Mouse (Mus musculus): ENCODE measurements around the gene Axin2.

Gene Axin2

DNA sequence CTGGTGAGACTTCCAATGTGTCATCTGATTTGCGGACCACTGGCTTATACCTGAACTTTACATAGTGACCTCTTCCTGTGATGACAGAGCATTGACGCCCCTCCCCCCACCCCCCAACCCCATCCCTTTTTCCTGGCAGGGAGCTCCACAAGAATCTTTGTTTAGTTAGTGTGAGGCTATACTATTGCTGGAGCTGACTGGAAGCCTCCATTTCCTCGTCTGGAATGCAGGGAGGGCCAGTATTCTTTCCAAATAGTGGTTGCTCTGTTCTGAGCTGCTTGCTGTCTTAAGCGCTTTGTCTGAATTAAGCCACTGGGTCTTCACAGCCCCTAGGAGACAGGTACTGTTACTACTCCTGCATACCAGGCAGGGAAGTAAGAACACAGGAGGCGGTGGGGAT, 53.7 kb downstream of the Axin2 start:
- DNase-seq (ENCODE audit: low spot score in 2 of 2) = no peak

DNA sequence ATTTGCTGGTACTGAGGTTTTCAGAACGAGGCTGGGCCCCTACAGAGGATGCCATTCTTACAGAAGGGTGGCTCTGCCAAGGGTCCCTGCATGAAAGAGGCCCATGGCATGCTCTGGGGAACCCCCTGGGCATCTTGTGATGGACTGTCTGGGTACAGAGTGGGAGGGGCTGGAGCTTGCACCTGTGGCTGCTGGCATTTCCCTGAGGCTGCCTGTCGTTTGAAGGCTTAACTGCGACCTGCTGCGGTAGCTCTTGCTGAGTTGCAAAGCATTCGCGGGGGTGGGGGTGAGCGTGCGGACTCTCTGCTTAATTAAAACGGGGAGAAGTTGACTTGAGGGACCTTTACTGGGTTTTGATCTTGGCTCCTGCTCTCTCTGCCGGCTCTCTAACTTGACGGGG, 55.4 kb downstream of the Axin2 start:
- no peak for DNase-seq (ENCODE audit: low spot score in 2 of 2)

DNA sequence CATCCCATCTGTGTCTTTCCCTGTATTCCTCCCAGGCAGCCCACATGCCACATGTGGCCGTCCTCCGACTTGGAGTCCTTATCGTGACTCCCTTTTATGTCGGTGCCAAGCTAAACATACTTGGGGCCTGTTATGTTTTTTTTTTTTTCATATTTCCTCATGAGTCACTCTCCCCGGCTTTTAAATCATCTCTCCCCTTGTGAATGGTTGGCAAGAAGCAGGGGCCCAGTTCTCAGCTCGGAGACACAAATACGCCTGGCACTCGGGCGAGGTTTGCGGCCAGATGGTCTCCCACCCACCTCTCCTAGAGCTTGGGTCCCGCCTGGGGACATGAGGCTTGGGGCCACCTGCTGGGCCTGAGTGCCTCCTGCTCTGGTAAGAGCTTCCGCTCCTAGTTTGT, 60.4 kb downstream of the Axin2 start:
- DNase-seq (ENCODE audit: low spot score in 2 of 2) = peak; percentile 77 to 86

DNA sequence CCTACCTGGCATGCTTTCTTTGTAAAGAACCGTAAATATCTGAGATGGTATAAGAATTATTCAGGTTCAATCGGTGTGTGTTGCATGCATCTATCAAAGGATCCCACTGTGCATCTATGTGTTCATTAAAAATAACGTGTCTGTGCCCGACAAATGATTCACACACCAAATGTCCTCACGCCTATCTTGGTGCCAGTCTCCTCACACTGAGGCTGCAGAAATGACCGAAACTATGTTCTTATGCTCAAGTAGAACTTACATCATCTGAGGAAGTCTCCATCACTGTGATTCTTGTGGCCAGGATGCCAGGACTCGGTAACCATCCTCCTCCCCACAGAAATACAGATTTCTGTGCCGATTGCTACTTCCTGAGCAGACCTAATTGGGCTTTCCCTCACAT, 60.9 kb downstream of the Axin2 start:
- no peak for DNase-seq (ENCODE audit: low spot score in 2 of 2)

DNA sequence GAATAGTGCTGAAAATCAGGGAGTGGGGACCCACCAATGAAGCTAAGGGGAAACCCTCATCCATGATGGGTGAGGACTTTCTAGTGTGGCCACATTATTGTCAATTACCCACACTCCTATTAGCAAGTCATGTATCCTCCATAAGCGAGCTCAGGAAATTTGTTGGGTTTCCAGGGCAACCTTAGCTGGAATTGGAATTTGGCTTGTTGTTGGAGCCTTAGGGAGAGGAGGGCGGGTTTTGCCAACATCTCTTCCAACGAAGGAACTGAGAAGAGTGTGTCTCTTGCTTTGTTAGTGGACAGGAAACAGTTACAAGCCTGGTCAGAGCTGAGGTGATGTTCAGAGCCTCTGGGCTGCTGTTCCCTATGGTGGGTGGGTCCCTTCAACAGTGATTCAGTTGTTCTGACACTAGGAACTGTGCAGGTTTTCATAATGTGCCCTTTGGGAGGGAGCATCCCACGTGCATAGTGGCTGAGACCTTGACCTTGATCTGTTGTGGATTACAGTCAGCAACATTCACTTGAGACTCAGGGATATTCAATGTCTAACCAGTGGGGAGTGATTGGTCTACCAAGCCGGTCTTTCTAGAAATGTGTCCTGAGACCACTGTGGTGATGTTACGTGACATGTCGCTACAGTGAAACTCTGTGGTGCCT, 63.4 kb downstream of the Axin2 start:
- peak; percentile 40 to 59 for DNase-seq (ENCODE audit: low spot score in 2 of 2)

DNA sequence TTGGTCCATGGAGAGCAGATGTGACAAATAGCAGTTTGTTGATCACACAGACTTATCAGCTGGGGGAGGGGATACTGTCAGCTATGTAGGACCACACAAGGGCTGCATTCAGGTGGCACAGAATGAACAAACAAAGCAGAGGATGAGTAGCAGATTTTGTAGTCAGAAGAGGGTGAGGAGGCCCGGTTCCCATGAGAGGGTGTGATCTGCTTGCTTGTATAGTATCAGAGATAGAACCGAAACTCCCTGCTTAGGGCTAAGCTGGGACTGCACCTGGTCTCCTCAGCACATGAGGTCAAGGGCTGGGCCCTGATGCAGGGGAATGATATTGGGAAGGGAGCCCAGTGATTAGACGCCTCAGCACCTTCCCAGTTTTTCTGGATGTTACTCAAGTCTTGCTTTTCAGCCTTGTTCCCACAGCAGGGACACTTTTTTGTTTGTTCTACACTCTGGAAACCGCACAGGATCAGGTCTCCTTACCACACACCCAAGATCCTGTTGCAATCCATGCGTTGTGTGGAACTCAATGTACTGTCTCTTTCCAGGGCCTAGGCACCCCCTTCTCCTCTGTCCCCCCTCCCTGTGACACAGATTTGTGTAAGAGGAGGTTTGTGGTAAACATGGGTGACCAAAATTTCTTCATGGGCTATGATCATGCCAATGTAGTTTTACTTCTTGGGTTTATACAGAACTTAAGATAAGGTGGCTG, 64.7 kb downstream of the Axin2 start:
- no peak for DNase-seq (ENCODE audit: low spot score in 2 of 2)

DNA sequence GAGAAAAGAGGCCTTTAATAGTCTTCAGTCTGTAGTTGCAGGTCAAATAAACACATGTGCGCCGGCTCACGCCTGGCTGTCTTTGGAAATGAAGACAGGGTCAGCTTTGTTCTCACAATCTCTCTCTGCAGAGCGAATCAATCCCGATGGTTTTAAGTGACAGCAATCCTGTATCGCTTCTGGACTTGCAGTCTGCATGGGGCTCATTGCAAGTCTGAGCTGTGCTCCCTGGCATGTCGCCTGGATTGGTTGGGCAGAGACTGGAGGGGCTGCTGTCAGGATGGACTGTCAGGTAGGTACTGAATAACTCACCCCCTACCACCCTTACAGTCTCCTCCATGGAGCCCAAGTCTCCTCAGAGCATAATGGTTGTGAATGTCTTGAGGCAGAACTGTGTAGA, 65.7 kb downstream of the Axin2 start:
- DNase-seq (ENCODE audit: low spot score in 2 of 2) = peak in 1 of 2 experiments; percentile 38

DNA sequence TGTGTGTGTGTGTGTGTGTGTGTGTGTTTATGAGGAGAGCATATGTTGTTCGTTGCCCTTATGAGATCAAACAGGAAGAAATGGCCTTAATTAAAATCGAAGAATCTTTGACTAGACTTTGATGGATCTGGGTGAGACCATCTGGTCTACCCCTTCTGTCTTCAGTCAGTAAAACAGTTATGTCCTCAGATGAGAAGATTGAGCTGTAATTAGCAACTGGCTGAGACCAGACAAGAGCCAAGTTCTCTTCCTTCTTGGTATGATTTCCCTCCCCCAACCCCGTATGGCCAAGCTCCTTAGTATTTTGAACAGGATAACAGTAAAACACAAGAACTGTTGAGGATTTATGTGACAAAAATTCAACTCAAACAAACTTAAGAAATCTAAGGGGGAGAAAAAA, 67.1 kb downstream of the Axin2 start:
- peak in 1 of 2 experiments; percentile 81 for DNase-seq (ENCODE audit: low spot score in 2 of 2)

DNA sequence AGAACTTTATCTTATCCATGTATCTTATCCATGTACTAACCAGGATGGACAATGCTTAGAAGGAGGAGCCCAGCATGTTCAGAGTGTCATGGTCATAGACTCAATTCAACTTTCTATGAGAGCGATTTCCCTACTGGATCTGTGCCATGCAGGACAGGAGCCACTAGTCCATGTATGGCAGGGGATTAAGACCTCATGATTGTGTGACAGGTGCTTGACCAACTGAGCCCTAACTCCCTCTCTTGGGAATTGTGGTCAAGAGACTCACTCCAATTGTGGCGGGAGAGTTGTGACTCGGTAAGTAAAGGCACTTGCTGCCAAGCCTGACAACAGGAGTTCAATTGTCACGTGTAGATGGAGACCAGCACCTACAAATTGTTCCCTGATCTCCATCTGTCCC, 67.6 kb downstream of the Axin2 start:
- no peak for DNase-seq (ENCODE audit: low spot score in 2 of 2)

DNA sequence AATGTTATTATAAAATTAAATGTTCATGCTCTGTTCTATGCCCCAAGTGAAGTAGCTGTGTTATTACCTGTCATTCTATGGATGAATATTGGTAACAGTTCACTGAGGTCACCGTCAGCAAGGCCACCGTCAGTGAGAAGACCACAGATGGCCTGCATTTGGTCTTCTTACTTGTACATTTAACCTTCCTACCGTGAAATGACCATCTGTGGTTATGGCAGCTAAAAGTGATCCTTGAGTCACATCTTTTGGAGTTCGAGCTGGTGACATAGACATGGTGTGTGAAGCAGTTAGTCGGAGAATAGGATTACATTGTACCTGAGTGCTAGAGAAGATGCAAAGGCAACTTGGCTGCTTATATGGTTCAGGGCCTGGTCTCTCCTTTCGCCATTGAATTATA, 68.1 kb downstream of the Axin2 start:
- DNase-seq (ENCODE audit: low spot score in 2 of 2) = no peak

DNA sequence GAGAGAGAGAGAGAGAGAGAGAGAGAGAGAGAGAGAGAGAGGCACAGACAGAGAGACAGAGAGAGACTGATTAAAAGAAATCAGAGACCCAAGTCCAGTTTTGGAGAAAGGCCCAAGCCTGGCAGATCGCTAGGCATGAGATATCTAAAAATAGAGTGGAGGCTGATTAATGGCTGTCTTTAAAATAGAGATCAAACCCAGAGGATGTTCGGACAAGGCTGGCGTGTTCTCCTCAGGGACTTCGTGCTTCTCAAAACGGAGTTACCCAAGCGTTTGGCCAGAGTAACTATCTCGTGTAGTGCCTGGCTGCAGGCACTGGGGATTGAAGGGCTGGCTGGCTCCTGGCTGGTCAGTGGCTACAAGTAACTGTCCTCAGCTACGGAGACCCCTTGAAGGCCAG, 69.8 kb downstream of the Axin2 start:
- no peak for DNase-seq (ENCODE audit: low spot score in 2 of 2)

DNA sequence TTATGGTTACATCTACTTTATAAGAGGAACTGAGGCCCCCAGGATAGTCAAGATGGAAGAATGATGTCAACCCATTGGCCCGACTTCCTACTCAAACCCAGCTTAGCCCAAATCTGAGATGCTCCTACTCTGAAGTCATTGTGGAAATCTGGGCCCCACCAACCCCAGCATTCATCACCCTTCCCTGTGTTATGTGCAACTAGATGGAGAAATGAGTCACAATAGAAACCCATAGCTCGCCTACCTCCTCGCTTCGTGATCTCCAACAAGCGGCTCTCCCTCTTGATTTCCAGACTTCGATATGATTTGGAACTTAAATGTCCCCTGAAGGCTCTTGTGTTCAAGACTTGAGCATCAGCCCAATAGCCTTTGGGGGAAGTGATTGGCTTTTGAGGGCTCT, 73.3 kb downstream of the Axin2 start:
- DNase-seq (ENCODE audit: low spot score in 2 of 2) = no peak

DNA sequence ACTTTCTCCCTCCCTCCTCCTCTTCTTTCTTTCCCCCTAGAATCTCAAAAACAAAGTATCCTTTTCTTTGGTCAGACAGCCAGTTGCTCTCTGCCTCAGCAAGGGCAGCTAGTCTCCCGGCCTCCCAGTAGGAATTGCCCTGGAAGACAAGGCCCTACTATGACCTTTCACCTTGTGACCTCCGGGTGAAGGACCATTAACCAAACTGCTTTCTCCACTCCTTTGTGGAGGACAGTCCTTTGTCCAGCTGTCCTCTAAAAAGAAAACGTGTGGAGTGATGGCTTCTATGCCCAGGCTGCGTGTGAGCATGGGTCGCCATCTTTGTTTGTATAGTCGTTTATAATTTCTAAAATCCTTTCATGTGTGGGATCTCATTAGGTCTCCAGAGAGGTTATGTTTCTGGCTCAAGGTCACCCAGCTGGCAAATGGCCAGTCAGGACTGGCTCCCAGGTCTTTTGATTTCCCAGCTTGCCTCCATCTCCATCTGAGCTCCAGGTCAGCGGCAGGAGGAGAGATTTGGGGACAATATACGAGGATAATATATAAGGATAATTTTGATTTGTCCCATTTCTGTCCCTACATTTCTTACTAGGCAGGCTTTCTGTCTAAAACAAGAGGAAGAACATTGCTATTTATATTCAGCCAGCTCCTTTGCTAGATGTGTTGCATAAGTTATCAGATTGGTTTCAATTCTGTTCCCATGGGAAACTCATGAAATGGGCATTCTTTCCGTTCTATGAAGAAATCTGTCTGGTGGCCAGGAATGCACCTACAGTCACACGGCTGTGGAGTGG, 75.2 kb downstream of the Axin2 start:
- peak; percentile 46 to 61 for DNase-seq (ENCODE audit: low spot score in 2 of 2)

DNA sequence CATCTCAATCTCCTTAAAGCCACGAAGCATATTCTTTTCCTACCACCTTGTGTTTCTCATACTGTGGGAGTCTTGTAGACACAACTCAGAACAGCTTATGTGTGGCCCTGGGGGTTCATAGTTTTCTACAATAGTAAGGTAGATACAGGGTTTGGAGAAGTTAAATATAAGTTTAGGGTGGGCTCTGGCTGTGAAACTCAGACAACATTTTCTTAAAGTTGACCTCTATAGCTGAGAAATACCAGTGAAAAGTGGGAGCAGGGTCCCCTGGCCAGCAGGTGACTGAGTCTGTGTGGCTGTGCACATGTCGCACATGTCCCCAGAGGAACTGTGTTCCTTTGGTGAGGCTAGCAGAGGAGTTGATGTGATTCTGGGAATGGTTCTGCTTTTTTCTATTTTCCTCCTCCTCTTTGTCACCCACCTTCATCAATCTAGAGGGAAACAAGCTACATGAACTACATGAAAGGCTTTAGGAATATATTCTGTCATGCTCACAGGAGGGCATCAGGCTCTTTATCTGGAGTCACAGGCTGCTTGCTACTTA, 75.9 kb downstream of the Axin2 start:
- DNase-seq (ENCODE audit: low spot score in 2 of 2) = no peak

DNA sequence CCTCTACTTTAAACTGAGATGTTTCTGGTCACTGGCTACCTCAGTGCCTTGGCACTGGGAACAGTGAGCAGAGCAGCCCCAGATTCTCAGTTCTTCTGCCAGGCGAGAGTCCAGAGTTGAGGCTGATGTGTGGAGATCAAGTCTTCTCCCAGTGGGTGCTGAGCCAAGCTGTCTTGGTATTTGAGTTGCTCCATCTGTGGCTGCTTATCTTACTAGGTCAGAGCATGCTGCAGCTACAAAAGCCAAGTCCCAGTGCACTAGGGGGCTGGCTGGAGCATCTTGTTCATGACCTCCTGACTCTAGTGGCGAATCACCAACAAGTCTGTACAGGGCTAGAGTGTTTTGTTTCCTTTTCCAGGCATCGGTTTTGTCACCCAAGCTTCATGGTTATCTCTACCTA, 77.7 kb downstream of the Axin2 start:
- no peak for DNase-seq (ENCODE audit: low spot score in 2 of 2)

All from right cerebral cortex, postnatal 10 days (tissue).